Mouse (Mus musculus): Measurements from ENCODE around the gene Slc10a6. TPM values are rescaled to one million over a fixed set of nuclear protein-coding genes. Genes with fewer than 3 reads are reported as not detected.

Slc10a6 gene
- 0.11 and 0.17 TPM in 2 replicates for polyA plus RNA-seq (2016; fragmentation: Nextera tagmentation; extraction: Ambion mirVana)

- no peak within 1 kb of the TSS for H3K4me3 ChIP-seq
- peaks cover 33% of the 10 kb centered on the region for H3K4me1 ChIP-seq
- no peaks in the 10 kb centered on the region for H3K9me3 ChIP-seq
- H3K36me3 ChIP-seq: no peaks in the 10 kb centered on the region
- WGBS: 41% methylated on average over 17 of the region's 17 CpGs
- 0 out of 2 replicates have a peak within 1 kb of the TSS, but pooled peaks have one; percentile 3 for H3K27ac ChIP-seq
- DNase-seq (ENCODE audit: low spot score): peak; percentile 83
- no peaks in the 10 kb centered on the region for H3K27me3 ChIP-seq (ENCODE audit: insufficient read depth, poor library complexity, severe bottlenecking)
Measured at GRCm38 (mm10) chr5:103629111-103629764, at the start of gene Slc10a6. Slc10a6 (minus strand) TSS chr5:103629403.

GRCm38 (mm10) chr5:103678974-103679373 lies 49.8 kb upstream of the Slc10a6 start:
- WGBS: 86% methylated on average over 5 of the region's 5 CpGs
- no peaks in the 10 kb centered on the region for H3K36me3 ChIP-seq
- no peak overlapping the region for H3K4me3 ChIP-seq
- H3K9me3 ChIP-seq: no peaks in the 10 kb centered on the region
- H3K4me1 ChIP-seq: no peaks in the 10 kb centered on the region
- no peak for DNase-seq (ENCODE audit: low spot score)
- H3K27ac ChIP-seq: no peak overlapping the region
- no peaks in the 10 kb centered on the region for H3K27me3 ChIP-seq (ENCODE audit: insufficient read depth, poor library complexity, severe bottlenecking)

DNA sequence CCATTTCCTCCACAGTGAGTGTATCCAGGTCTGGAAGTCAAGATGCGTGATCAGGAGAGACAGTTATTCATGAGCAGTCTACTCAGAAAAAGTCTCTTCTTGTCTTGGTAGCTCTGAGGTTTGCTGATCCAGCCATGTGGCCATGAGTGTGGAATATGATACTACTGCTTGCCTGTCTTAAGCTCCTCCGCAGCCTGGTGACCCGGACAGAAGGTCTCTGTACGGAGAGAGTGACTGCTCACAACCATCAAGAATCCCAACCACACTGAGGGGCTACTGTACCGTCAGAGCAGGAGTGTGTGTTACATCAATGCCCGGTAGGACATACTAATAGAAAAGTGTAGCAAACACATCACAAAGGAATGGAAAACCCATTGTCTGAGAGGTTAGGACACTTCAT lies 48.7 kb upstream of the Slc10a6 start:
- Histone ChIP-seq H3K27me3 (ENCODE audit: insufficient read depth, poor library complexity, severe bottlenecking) (no peaks in the 10 kb centered on the region), H3K4me1 (no peaks in the 10 kb centered on the region), H3K36me3 (no peaks in the 10 kb centered on the region), H3K27ac (no peak overlapping the region), H3K9me3 (no peaks in the 10 kb centered on the region), H3K4me3 (no peak overlapping the region)
- no peak for DNase-seq (ENCODE audit: low spot score)
- WGBS: 81% methylated on average over 6 of the region's 6 CpGs

DNA sequence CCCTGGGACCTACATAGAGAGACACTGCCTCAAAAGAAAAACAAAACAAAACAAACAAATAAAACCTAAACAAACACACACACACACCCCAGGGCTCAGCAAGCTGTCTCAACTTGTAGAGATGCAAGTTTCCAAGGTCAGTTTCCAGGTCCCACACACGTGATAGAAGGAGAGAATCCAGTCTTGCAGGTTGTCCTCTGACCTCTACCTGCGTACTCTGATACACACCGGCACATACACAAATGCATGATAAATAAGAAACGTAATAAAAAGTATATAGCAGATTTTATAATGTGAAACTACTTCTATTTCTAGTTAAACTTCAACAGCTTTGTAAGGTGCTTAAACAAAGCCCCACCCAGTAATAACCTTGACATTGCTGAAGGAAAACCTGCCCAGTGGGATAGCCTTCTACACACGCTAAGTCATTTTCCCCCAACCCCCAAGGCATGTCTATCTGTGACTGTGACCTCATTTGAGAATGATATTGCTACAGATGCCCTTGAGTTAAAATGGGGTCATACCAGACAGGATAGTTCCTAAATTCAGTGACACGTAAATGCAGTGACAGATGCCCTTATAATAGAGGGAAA lies 47.2 kb upstream of the Slc10a6 start:
- Histone ChIP-seq H3K4me1 (peaks cover 3% of the 10 kb centered on the region; the same call in 1 of the 2 replicates), H3K27me3 (ENCODE audit: insufficient read depth, poor library complexity, severe bottlenecking) (no peaks in the 10 kb centered on the region), H3K27ac (no peak overlapping the region), H3K9me3 (no peaks in the 10 kb centered on the region), H3K36me3 (no peaks in the 10 kb centered on the region), H3K4me3 (no peak overlapping the region)
- no peak for DNase-seq (ENCODE audit: low spot score)
- 88% methylated on average over 6 of the region's 6 CpGs for WGBS

GRCm38 (mm10) chr5:103674482-103674881 lies 45.3 kb upstream of the Slc10a6 start:
- DNase-seq (ENCODE audit: low spot score): no peak
- no peaks in the 10 kb centered on the region for H3K27me3 ChIP-seq (ENCODE audit: insufficient read depth, poor library complexity, severe bottlenecking)
- H3K9me3 ChIP-seq: no peaks in the 10 kb centered on the region
- 62% methylated on average over 6 of the region's 6 CpGs for WGBS
- no peak overlapping the region for H3K27ac ChIP-seq
- no peak overlapping the region for H3K4me3 ChIP-seq
- H3K4me1 ChIP-seq: peaks cover 9% of the 10 kb centered on the region
- no peaks in the 10 kb centered on the region for H3K36me3 ChIP-seq

DNA sequence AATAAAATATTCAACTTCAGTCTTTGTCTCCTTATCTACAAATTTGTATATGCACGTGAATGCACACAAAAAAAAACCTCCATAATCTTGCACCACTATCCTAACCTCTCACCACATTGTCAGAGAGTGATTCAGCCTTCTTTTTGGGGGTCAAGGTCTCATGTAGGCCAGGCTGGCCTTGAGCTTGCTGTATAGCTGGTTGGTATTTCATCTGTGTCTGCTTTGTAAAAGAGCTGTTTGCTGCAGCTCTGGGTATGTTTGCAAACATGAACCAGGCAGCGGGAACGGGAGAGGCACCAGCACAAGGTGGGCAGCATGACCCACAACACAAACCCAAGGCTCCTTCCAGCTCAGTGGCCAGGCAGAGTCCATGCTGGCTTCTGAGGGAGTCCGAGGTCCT lies 44.4 kb upstream of the Slc10a6 start:
- no peaks in the 10 kb centered on the region for H3K36me3 ChIP-seq
- H3K4me3 ChIP-seq: no peak overlapping the region
- H3K27ac ChIP-seq: no peak overlapping the region
- peaks cover 9% of the 10 kb centered on the region for H3K4me1 ChIP-seq
- no peaks in the 10 kb centered on the region for H3K9me3 ChIP-seq
- DNase-seq (ENCODE audit: low spot score): no peak
- no peaks in the 10 kb centered on the region for H3K27me3 ChIP-seq (ENCODE audit: insufficient read depth, poor library complexity, severe bottlenecking)
- WGBS: 88% methylated on average over 4 of the region's 4 CpGs

- Histone ChIP-seq H3K36me3 (no peaks in the 10 kb centered on the region), H3K4me1 (peaks cover 9% of the 10 kb centered on the region), H3K27ac (no peak overlapping the region), H3K27me3 (ENCODE audit: insufficient read depth, poor library complexity, severe bottlenecking) (no peaks in the 10 kb centered on the region), H3K4me3 (no peak overlapping the region), H3K9me3 (no peaks in the 10 kb centered on the region)
- WGBS: 62% methylated on average over 3 of the region's 3 CpGs
- no peak for DNase-seq (ENCODE audit: low spot score)
Measured at GRCm38 (mm10) chr5:103671858-103672257, 42.7 kb upstream of the Slc10a6 start.

- no peaks in the 10 kb centered on the region for H3K27me3 ChIP-seq (ENCODE audit: insufficient read depth, poor library complexity, severe bottlenecking)
- peaks cover 1% of the 10 kb centered on the region; the same call in 1 of the 2 replicates for H3K4me1 ChIP-seq
- no peak overlapping the region for H3K4me3 ChIP-seq
- WGBS: 74% methylated on average over 2 of the region's 2 CpGs
- H3K9me3 ChIP-seq: no peaks in the 10 kb centered on the region
- no peaks in the 10 kb centered on the region for H3K36me3 ChIP-seq
- DNase-seq (ENCODE audit: low spot score): no peak
- no peak overlapping the region for H3K27ac ChIP-seq
Measured at GRCm38 (mm10) chr5:103665876-103666275, 36.7 kb upstream of the Slc10a6 start.

- Histone ChIP-seq H3K36me3 (no peaks in the 10 kb centered on the region), H3K9me3 (no peaks in the 10 kb centered on the region), H3K4me1 (no peaks in the 10 kb centered on the region; the same call in 1 of the 2 replicates), H3K27ac (no peak overlapping the region), H3K4me3 (no peak overlapping the region), H3K27me3 (ENCODE audit: insufficient read depth, poor library complexity, severe bottlenecking) (no peaks in the 10 kb centered on the region)
- 74% methylated on average over 9 of the region's 9 CpGs for WGBS
- no peak for DNase-seq (ENCODE audit: low spot score)
Measured at GRCm38 (mm10) chr5:103664932-103665331, 35.7 kb upstream of the Slc10a6 start.

- no peak for DNase-seq (ENCODE audit: low spot score)
Measured at GRCm38 (mm10) chr5:103659571-103659970, 30.4 kb upstream of the Slc10a6 start.

GRCm38 (mm10) chr5:103658921-103659320 lies 29.7 kb upstream of the Slc10a6 start:
- peaks cover 6% of the 10 kb centered on the region; the same call in 1 of the 2 replicates for H3K27me3 ChIP-seq (ENCODE audit: insufficient read depth, poor library complexity, severe bottlenecking)
- H3K4me3 ChIP-seq: no peak overlapping the region
- H3K27ac ChIP-seq: no peak overlapping the region
- H3K36me3 ChIP-seq: no peaks in the 10 kb centered on the region
- DNase-seq (ENCODE audit: low spot score): no peak
- H3K4me1 ChIP-seq: peaks cover 7% of the 10 kb centered on the region; the same call in 1 of the 2 replicates
- WGBS: 65% methylated on average over 5 of the region's 5 CpGs
- H3K9me3 ChIP-seq: no peaks in the 10 kb centered on the region

More at GRCm38 (mm10) chr5:103659571-103659970, 30.4 kb upstream of the Slc10a6 start:
- H3K4me1 ChIP-seq: peaks cover 7% of the 10 kb centered on the region; the same call in 1 of the 2 replicates
- H3K27ac ChIP-seq: no peak overlapping the region
- H3K36me3 ChIP-seq: no peaks in the 10 kb centered on the region
- H3K9me3 ChIP-seq: no peaks in the 10 kb centered on the region
- WGBS: 38% methylated on average over 3 of the region's 3 CpGs
- peaks cover 6% of the 10 kb centered on the region; the same call in 1 of the 2 replicates for H3K27me3 ChIP-seq (ENCODE audit: insufficient read depth, poor library complexity, severe bottlenecking)
- H3K4me3 ChIP-seq: no peak overlapping the region

- Histone ChIP-seq H3K9me3 (no peaks in the 10 kb centered on the region), H3K27ac (peak within 1 kb of the TSS; percentile 88), H3K36me3 (no peaks in the 10 kb centered on the region), H3K4me1 (peaks cover 7% of the 10 kb centered on the region; the same call in 1 of the 2 replicates), H3K4me3 (peak within 1 kb of the TSS; percentile 81), H3K27me3 (ENCODE audit: insufficient read depth, poor library complexity, severe bottlenecking) (peaks cover 6% of the 10 kb centered on the region; the same call in 1 of the 2 replicates)
- under 1% methylated on average over 56 of the region's 56 CpGs for WGBS
- peak; percentile 80 for DNase-seq (ENCODE audit: low spot score)
Measured at GRCm38 (mm10) chr5:103655346-103656118, 26.3 kb upstream of the Slc10a6 start, which contains the start of gene 1700016H13Rik. 1700016H13Rik (minus strand) TSS chr5:103656010.

Data from heart, embryonic 10.5 days (tissue).